Mouse (Mus musculus) heart, embryonic 15.5 days (tissue): ENCODE measurements at regions not wholly inside any gene's neighbourhood (a gene's known extent, or its start where the extent isn't known, plus 50 kb on each side); places are given as distances from the start of the nearest gene placed in this dataset.

Experiments used
- ATAC-seq: fragments of 200-750 bp; cut with Nextera tagmentation; replicated peaks from 2 replicates; pipeline ENCODE4 v1.8.0; 2017; ENCODE audit warnings: low read depth, moderate TSS enrichment; ENCODE audit not compliant: insufficient number of reproducible peaks, insufficient read depth, low FRiP score
- H3K27ac ChIP-seq: fragments of 300-500 bp; sonication (generic); 2 replicates; pipeline ENCODE4 v1.5.1; 2015; ENCODE audit warnings: mild to moderate bottlenecking, inconsistent platforms
- H3K27me3 ChIP-seq: fragments of 300-500 bp; sonication (generic); 2 replicates; pipeline ENCODE4 v1.6.1; 2015; ENCODE audit warnings: inconsistent platforms
- H3K36me3 ChIP-seq: fragments of 300-500 bp; sonication (generic); 2 replicates; pipeline ENCODE4 v1.6.1; 2015; ENCODE audit warnings: mild to moderate bottlenecking, inconsistent platforms
- H3K4me1 ChIP-seq: fragments of 300-500 bp; sonication (generic); replicated peaks from 2 replicates; pipeline ENCODE4 v1.6.1; 2015; ENCODE audit warnings: inconsistent platforms
- H3K4me2 ChIP-seq: fragments of 300-500 bp; sonication (generic); 2 replicates; pipeline ENCODE4 v1.6.1; 2015; ENCODE audit warnings: inconsistent platforms, mild to moderate bottlenecking, moderate library complexity
- H3K4me3 ChIP-seq: fragments of 300-500 bp; sonication (generic); 2 replicates; pipeline ENCODE4 v1.5.1; 2015; ENCODE audit warnings: mild to moderate bottlenecking, inconsistent platforms
- H3K9ac ChIP-seq: fragments of 300-500 bp; sonication (generic); 2 replicates; pipeline ENCODE4 v1.6.1; 2015; ENCODE audit warnings: mild to moderate bottlenecking, inconsistent platforms
- H3K9me3 ChIP-seq: fragments of 300-500 bp; sonication (generic); replicated peaks from 2 replicates; pipeline ENCODE4 v1.6.1; 2016; ENCODE audit warnings: inconsistent platforms
- WGBS: fragments of 180-500 bp; shearing (Covaris S2); methylation state at CpG from one replicate; pipeline ENCODE4 v1.1.7; 2015; ENCODE audit warnings: mixed read lengths; 5-methylcytosine and 5-hydroxymethylcytosine counted together

DNA sequence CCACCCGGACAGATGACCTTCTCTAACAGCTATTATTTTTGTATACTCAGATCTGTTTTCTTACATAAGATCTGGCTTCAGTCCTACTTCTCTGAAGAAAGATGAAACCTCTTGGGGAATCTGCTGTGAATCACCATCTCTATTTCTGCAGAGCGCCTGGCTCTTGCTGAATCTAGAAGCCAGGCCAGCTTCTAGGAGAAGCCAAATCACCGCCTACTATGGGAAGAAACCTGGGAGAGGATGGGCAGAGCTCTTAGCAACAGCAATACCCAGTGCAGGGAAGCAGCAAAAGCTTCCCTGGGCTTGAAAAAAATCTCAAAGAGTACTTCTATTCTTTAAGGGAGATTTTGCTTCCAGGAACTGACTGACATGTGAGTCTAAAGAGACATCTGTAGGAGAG is 77.5 kb upstream of the Ldb2 start:
- no peak overlapping the region for H3K4me3 ChIP-seq
- no peak for ATAC-seq
- WGBS, result 73% methylated on average over 3 of the region's 3 CpGs

DNA sequence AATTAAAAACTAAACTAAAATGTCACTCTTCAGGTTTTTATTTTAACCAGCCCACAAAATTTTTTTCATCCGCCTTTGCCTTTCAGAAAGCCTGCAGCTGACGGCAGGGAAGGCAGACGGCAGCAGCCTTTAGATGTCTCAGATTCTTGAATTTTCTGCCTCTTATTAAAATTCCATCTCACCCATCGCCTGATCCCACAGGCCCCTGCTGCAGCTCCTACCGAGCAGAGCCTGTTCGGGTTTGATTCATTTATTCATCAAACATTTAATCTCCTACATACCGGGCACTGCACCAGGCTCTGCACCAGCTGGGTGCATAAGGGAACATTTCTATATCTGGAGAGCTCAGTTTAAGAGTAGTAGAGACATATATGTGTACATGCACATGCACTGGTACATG is 72.8 kb upstream of the Ldb2 start:
- 75% methylated on average over 7 of the region's 7 CpGs for WGBS
- H3K27me3 ChIP-seq, result no peaks in the 10 kb centered on the region
- H3K9ac ChIP-seq, result no peak overlapping the region
- no peaks in the 10 kb centered on the region for H3K36me3 ChIP-seq
- ATAC-seq, result no peak
- no peaks in the 10 kb centered on the region for H3K4me1 ChIP-seq
- no peak overlapping the region for H3K4me3 ChIP-seq
- H3K9me3 ChIP-seq, result no peaks in the 10 kb centered on the region
- no peak overlapping the region for H3K27ac ChIP-seq
- no peak overlapping the region for H3K4me2 ChIP-seq

More for the DNA sequence above, 77.5 kb upstream of the Ldb2 start:
- Histone ChIP-seq H3K27me3 (no peaks in the 10 kb centered on the region), H3K4me1 (no peaks in the 10 kb centered on the region), H3K36me3 (no peaks in the 10 kb centered on the region), H3K9me3 (no peaks in the 10 kb centered on the region), H3K27ac (no peak overlapping the region), H3K4me2 (no peak overlapping the region), H3K9ac (no peak overlapping the region)

DNA sequence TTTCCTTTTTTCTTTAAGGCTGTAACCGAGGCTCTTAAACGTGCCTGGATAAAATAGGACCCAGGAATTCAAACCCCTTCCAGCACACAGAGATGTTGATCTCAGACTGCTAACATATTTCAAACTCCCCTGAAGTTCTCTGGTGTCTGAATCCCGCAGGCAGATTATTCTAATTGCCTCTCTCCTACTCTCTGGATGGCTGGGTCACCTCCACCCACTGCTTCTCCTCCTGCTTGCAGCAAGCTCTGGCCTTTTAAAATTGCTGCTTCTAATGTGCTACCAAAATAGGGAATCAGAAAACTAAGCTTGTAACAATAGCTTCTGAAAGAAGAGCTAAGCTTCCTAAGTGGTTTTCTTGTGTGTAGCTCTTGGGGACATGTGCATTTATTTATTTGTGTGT is 64.4 kb upstream of the Ldb2 start:
- Histone ChIP-seq H3K4me2 (no peak overlapping the region), H3K4me1 (no peaks in the 10 kb centered on the region), H3K27me3 (no peaks in the 10 kb centered on the region), H3K36me3 (no peaks in the 10 kb centered on the region), H3K9me3 (no peaks in the 10 kb centered on the region), H3K9ac (no peak overlapping the region), H3K4me3 (no peak overlapping the region), H3K27ac (no peak overlapping the region)
- WGBS, result 52% methylated on average over 3 of the region's 3 CpGs
- no peak for ATAC-seq

DNA sequence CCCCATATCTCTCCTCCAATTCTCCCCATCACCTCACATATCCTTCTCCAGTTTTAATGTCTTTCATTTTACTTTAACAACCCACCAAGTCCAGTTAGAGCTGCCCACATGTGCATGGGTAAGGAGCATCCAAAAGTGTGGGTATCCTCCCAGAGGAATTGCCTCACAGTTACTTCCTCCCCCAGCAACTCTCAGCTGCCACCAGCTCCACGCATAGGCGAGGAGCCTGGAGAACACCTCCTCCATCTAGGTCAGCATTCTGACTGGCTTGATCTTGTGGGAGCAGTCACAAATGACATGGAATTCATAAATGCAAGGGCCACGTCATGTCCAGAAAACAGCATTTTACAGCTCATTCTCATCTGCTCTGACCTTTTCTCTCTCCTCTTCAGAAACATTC is 63.9 kb upstream of the Ldb2 start:
- Histone ChIP-seq H3K27ac (no peak overlapping the region), H3K9me3 (no peaks in the 10 kb centered on the region), H3K4me1 (no peaks in the 10 kb centered on the region), H3K4me2 (no peak overlapping the region), H3K9ac (no peak overlapping the region), H3K36me3 (no peaks in the 10 kb centered on the region), H3K4me3 (no peak overlapping the region), H3K27me3 (no peaks in the 10 kb centered on the region)
- no peak for ATAC-seq
- 71% methylated on average over 3 of the region's 3 CpGs for WGBS

DNA sequence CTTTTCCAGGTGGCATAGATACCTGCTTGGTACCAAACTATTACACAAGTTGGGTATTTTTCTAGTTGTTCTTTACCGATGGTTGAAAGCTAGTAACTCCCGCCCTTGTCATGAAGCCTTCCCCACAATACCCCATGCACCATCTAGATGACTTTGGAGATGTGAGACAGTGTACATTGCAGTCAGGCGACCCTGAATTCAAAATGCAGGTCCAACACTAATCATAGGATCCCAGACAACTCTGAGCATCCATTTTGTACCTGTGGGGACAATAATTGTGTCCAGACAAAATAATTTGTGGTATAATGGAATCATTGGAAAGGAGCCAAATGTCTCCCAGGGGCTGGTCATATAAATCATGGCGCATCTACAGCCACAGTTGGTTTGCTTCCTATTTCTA is 54.7 kb upstream of the Ldb2 start:
- no peak overlapping the region for H3K4me3 ChIP-seq
- WGBS, result 76% methylated on average over 4 of the region's 4 CpGs

More for the DNA sequence above, 54.7 kb upstream of the Ldb2 start:
- no peak overlapping the region for H3K4me2 ChIP-seq
- no peak overlapping the region for H3K9ac ChIP-seq
- H3K27me3 ChIP-seq, result no peaks in the 10 kb centered on the region
- H3K36me3 ChIP-seq, result no peaks in the 10 kb centered on the region
- no peak overlapping the region for H3K27ac ChIP-seq
- H3K9me3 ChIP-seq, result no peaks in the 10 kb centered on the region
- no peaks in the 10 kb centered on the region for H3K4me1 ChIP-seq
- no peak for ATAC-seq
